Mouse (Mus musculus): ENCODE measurements at regions not wholly inside any gene's neighbourhood (a gene's known extent, or its start where the extent isn't known, plus 50 kb on each side); places are given as distances from the start of the nearest gene placed in this dataset.
"Not testable (repeated sequence)": the region's sequence is repeated elsewhere in the genome, so short reads cannot be mapped to it uniquely, and the experiment has no call there.

GRCm38 (mm10) chr1:160843671-160844070 lies 50.7 kb upstream of the Rabgap1l start:
- in situ Hi-C loops (cut with MboI, MseI), result no loop called here

DNA sequence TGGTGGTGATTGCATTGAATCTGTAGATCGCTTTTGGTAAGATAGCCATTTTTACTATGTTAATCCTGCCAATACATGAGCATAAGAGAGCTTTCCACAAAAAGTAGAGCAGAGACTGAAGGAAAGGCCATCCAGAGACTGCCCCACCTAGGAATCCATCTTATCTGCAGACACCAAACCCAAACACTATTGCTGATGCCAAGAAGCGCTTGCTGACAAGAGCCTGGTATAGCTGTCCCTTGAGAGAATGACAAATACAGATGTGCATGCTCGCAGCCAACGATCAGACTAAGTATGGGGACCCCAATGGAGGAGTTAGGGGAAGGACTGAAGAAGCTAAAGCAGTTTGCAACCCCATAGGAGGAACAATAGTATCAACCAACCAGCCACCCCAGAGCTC lies 51.7 kb upstream of the Rabgap1l start:
- in situ Hi-C loops (cut with MboI, MseI), result not testable (repeated sequence)

DNA sequence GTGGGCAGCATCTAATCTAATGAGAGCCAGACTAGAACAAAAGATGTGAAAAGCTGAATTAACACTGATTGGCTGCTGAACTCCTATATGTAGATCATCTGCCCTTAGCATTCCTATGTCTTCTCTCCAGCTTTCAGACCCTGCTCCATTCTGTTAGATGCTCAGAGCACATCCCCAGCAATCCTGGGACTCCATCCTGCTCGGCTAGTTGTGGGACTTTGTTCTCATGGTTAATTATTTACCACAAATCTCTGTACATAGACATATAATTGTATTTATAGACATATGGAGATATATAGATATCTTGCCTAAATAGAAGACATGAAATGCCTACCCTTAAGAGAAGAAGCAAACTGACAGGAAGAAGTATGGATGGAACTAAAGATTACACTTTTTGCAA lies 55.5 kb upstream of the Rc3h1 start:
- in situ Hi-C loops (cut with MboI, MseI), result no loop called here

GRCm38 (mm10) chr1:160854410-160854809 lies 51.8 kb upstream of the Rc3h1 start:
- in situ Hi-C loops (cut with MboI, MseI), result no loop called here

DNA sequence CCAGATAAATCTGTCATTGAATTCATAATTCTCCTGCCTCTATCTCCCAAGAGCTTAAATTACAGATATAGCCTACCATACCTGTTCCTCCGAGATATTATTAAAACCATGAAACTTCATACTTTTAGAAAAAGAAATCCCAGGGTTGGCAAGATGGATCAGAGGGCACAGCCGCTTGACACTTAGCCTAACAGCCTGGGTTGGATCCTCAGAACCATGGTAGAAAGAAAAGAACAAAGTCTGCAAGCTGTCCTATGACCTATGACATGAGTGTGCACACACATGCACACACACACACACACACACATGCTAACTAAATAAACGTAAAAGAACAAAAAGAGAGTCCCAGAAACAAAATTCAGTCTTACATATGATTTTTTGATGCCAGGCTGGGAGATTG lies 50.8 kb upstream of the Rc3h1 start:
- in situ Hi-C loops (cut with MboI, MseI), result loop anchor here in 1 of 2 experiments (5.0 kb wide), 1 partner anchor 108 kb away; no protein-coding TSS in a partner anchor

- in situ Hi-C loops (cut with MboI, MseI), result loop anchor here in 1 of 2 experiments (5.0 kb wide), 1 partner anchor 109 kb away; no protein-coding TSS in a partner anchor
Measured at GRCm38 (mm10) chr1:160855926-160856620, 50.1 kb upstream of the Rc3h1 start.
